Mouse (Mus musculus): ENCODE measurements around the gene Syde2. TPM values are rescaled to one million over a fixed set of nuclear protein-coding genes. Genes with fewer than 3 reads are reported as not detected.
"Not testable (repeated sequence)": the region's sequence is repeated elsewhere in the genome, so short reads cannot be mapped to it uniquely, and the experiment has no call there.

Gene Syde2
- total RNA-seq, 2 experiments from 2014 or later = 4.7 to 4.8 TPM

DNA sequence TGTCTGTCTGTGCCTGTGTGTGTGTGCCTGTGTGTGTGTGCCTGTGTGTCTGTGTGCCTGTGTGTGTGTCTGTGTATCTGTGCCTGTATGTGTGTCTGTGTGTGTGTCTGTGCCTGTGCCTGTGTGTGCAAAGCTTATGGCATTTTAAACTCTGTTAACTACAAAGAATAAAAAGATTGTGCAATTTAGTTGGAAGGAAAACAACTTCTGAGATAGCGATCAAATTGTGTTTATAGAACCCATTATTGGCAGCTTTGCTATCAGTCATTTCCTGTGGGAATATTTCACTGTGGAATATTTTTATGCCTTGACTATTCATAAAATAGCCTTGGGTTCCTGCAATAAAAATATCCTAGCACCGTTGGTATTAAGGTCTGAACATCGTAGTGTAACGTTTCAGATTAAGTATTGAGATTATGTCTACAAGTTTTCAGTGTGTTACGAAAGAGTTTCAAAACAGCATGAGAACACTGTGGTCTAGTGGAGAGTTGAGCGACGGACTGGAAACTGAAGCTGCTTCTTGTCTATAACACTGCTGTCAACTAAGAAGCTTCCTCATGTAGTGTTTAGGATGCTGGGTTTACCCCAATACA is 2.2 kb upstream of the Syde2 start:
- no peak for TF ChIP-seq CTCF (conservative IDR thresholded peaks at IDR 0.05)
- H3K4me3 ChIP-seq = no peak overlapping the region
- no peak for DNase-seq (ENCODE audit: low spot score in 2 of 2)

DNA sequence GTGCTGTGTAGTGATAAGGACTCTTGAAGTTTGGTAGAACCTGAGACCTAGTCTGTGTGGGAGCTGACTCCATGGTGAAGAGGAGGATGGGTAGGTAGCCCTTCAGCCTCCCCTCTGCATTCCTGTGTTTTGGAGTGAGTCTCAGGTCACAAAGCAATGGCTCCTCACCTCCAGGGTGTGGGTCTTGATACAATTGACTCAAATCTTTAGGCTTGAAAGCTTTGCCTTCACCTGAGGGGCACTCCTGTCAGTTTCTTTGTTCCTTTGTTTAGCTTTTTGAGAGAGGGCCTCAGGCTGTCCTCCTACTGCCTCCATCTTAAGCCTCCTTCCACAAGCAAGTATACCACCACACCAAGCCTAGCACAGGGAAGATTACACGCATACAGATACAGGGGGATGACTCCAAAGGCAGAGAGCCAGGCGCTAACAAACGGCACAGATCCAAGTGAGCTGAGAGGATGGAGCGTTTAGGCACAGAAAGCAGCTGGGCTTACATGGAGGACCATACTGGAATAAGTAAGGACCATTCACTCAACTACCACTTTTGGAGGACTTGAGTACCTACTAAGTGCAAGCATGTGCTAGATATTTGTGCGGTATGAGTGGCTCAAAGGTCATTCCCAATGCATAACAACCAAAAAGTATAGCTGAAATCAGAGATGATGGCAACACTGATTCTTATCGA is 1.2 kb upstream of the Syde2 start:
- TF ChIP-seq CTCF (conservative IDR thresholded peaks at IDR 0.05) = no peak
- no peak overlapping the region for H3K4me3 ChIP-seq
- no peak overlapping the region for H3K27ac ChIP-seq
- no peak for DNase-seq (ENCODE audit: low spot score in 2 of 2)

More for the DNA sequence above, 2.2 kb upstream of the Syde2 start:
- H3K27ac ChIP-seq = no peak overlapping the region

DNA sequence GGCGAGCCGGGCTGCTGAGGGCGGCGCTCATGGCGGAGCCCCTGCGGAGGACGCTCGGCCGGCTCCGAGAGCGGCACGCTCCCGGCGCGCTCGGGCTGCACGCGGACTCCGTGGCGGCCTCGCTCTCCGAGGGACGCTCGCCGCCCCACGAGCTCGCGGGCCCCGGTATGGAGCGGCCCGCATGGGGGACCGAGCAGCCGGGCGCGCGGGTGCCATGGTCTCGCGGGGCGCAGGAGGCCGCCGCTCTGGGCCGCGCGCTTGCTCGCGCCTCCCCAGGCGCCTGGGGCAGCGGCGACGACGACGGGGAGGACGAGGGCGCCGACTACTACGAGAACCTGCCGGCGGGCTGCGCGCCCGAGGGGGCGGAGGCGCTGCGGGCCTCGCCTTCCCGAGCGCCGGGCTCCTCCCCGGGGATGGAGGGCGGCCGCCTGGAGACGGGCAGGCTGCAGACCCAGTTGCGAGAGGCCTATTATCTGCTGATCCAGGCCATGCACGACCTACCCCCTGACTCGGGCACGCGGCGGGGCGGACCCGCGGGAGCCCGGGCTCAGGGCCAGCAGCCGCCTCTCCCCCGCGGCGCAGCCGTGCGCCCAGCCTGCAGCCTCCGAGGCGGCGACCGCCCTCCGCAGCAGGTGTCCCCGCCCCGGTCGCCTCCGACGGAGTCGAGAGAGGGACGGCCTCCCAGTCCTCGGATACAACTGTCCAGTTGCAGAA is 457 bp downstream of the Syde2 start:
- Histone ChIP-seq H3K4me3 (peak overlapping the region; percentile 64), H3K27ac (peak overlapping the region; percentile 69; the same call in 1 of the 2 replicates)
- DNase-seq (ENCODE audit: low spot score in 2 of 2) = peak; percentile 51 to 56
- no peak for TF ChIP-seq CTCF (conservative IDR thresholded peaks at IDR 0.05)

DNA sequence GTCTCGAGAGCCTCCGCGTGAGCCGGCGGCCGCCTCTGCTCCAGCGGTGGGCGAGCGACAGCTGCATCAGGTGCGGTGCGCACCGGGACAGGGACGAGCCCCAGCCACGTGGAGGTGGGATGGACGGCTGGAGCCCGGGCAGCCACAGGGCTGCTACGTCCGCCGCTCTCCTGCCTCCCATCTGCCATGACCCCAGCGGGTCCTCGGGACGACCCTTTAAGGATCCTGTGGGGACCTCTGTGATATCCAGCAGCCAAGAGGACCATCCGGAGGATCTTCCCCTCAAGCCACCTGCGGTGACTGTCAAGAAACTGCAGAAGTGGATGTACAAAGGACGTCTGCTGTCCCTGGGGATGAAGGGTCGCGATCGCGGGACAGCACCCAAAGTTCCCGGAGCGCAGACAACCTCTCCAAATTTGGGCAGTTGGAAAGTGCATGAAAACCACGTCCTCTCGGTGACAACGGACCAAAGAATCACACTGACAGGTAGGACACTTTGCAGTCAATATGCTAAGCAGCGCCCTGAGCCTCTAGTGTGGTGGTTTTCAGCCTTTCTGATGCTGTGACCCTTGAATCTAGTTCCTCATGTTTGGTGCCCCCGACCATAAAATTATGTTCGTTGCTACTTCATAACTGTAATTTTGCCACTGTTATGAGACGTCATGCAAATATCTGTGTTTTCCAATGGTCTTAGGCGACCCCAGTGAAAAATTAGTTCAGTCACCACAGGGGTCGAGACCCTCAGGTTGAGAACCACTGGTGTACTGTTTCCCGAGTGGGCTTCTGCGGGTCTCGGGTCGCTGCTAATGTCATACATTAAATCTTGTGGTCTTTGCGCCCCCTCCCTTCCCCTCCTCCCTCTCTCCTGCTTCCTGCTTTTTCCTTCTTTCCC is 1.3 kb downstream of the Syde2 start:
- DNase-seq (ENCODE audit: low spot score in 2 of 2) = no peak
- H3K4me3 ChIP-seq = peak overlapping the region; percentile 64
- peak overlapping the region; percentile 69; the same call in 1 of the 2 replicates for H3K27ac ChIP-seq
- TF ChIP-seq CTCF (conservative IDR thresholded peaks at IDR 0.05) = no peak

DNA sequence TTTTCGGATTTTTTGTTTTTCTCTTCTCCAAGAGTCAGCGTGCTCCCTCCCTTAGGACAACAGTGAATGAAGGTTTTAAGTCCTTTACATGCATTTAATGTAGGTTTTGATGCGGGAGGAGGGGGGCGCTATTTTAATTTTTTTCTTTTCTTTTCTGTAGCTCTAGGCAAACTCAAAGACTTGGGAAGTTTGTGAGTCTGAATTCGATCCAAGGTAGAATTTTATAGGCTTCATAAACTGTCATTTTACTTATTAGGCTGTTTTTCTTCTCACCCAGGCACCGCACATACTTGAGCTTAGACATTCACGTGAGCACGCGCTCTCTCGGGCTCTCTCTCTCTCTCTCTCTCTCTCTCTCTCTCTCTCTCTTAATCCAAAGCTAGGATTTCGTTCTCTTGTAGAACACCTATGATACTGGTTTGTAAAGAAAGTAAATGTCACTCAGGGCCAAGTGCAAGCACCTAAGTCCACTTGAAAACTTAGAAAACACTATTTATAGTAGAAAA is 2.0 kb downstream of the Syde2 start:
- DNase-seq (ENCODE audit: low spot score in 2 of 2) = no peak
- TF ChIP-seq CTCF (conservative IDR thresholded peaks at IDR 0.05) = peak; percentile 51
- no peak overlapping the region for H3K27ac ChIP-seq
- H3K4me3 ChIP-seq = peak overlapping the region; percentile 64; the same call in 1 of the 2 replicates

DNA sequence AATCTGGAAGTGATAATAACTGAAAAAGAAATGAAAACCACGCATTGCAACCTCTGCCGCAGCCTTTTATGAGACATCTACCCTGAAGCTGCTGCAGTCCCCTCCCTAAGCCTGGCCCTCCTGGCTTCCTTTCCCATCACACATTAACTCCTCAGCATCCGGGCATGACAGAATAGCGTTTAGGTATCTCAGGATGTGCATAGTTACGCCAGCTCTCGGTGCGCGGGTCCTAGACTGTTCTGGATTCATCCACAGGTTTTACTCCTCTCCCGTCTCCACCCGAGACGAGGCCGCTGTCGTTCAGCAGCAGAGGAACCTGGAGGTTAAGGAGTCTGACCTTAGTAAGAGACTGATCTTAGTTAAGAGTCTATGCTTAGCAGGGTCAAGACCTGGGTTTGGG is 3.5 kb downstream of the Syde2 start:
- Histone ChIP-seq H3K27ac (no peak overlapping the region), H3K4me3 (no peak overlapping the region)
- TF ChIP-seq CTCF (conservative IDR thresholded peaks at IDR 0.05) = no peak
- no peak for DNase-seq (ENCODE audit: low spot score in 2 of 2)

DNA sequence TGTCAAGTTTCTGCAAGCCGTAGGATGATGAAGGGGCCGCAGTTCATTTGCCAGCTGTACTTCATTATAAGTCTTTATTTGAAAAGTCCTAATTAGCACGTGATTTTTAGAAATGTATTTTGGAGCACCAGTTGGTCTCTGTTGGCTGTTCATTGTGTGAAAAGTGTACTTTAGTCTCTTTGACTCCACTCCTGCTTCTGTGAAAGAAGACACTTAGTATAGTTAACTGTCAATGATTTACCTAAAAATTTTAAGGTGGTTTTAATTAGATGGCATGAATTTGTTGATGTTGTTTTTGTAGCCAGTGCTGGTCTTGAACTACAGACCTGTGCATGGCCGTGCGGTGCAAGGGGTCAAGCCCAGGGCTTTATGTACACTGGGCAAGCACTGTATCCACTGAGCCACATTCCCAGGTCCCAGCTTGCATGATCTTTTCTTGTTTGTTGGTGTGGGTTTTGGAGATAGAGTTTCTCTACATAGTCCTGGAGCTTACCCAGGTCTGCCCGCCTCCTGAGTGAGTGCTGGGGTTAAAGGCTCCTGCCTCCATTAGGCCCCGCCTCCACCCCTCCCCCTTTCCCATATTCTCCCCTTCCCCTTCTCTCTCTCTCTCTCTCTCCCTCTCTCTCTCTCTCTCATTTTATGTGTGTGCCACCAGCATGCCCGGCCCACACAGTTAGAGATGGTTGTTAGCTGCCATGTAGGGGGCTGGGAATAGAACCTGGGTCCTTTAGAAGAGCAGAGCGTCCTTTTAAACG is 4.5 kb downstream of the Syde2 start:
- TF ChIP-seq CTCF (conservative IDR thresholded peaks at IDR 0.05) = no peak
- H3K4me3 ChIP-seq = no peak overlapping the region
- H3K27ac ChIP-seq = no peak overlapping the region
- DNase-seq (ENCODE audit: low spot score in 2 of 2) = no peak

DNA sequence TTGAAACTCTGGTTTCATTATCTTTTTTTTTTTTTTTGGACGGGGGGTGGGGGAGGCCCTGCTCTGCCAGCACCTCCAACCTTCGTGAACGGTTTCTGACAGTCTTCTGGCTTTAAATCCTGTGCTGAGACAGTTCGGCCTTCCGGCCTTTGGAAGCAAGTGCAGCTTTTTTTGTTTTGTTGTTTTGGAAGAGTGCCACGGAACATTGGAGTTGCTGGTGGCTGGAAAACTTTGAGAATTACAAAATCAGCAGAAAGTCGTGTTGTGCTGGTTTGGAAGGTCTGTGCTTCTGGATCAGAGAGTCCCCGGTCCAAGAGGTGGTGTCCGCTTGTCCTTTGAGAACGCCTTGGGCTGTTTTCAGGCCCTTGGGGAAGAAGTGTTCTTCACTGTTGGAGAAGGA is 5.1 kb downstream of the Syde2 start:
- peak overlapping the region; percentile 23; the same call in 1 of the 2 replicates for H3K27ac ChIP-seq
- DNase-seq (ENCODE audit: low spot score in 2 of 2) = no peak
- no peak for TF ChIP-seq CTCF (conservative IDR thresholded peaks at IDR 0.05)
- H3K4me3 ChIP-seq = no peak overlapping the region

DNA sequence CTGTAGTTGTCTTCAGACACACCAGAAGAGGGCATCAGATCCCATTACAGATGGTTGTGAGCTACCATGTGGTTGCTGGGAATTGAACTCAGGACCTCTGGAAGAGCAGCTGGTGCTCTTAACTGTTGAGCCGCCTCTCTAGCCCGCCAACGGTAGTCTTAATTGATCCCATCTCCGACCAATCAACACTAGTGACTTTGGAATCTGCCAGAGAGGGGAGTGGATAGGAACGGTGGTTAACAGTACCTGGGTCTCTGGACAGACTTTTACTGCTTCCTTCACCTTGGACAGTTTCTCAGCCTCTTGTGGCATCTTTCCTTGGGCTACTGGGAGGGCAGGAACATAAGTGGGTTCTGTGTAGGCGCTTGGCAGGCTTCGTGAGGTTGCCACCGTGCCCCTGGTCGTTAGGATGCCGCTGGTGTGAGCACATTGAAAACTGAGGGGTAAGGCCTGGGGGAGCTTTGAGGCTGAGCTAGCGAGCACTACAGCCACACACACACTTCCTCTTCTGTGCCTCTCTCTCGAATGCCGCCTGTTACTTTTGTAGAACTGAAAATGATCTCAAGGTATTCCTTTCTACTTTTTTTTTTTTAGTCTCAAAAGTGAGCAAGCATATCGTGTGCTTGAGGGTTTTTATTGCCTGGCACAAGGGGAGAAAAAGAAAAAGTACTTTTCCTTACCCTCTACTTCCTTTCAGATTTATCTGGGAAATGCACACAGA is 6.0 kb downstream of the Syde2 start:
- no peak overlapping the region for H3K27ac ChIP-seq
- no peak for TF ChIP-seq CTCF (conservative IDR thresholded peaks at IDR 0.05)
- H3K4me3 ChIP-seq = no peak overlapping the region
- DNase-seq (ENCODE audit: low spot score in 2 of 2) = no peak

DNA sequence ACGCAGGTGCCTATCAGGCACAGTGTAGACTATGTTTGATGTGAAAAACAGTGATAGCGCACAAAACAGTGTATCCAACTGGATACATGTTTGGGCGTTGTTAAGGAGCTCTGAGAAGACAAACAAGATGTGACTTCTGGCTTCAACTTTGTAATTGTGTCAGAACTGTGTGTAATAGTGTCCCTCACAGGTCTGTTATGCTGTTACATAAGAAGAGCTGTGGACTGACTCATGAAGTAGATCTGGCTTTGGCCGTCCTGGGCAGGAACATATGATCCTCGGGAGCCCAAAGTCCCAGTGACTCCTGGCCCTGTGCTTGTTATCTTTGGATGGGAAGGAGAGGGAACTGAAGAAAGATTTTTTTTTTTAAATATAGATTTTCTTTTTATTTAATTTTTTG is 7.8 kb downstream of the Syde2 start:
- Histone ChIP-seq H3K27ac (no peak overlapping the region), H3K4me3 (no peak overlapping the region)
- no peak for TF ChIP-seq CTCF (conservative IDR thresholded peaks at IDR 0.05)
- DNase-seq (ENCODE audit: low spot score in 2 of 2) = no peak

DNA sequence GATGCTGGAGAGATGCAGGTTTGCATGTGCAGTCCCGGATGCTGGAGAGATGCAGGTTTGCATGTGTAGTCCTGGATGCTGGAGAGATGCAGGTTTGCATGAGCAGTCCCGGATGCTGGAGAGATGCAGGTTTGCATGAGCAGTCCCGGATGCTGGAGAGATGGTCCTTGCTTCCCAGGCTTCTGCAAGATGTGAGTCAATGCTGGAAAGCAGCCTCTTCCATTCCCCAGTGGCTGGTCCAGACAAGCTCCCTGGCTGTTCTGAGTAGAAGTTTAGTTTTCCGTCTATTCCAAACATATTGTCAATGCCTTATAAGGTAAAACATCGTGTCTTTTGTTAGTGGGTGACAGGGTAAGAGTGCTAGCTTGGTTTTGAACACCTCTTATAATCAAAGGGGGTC is 8.9 kb downstream of the Syde2 start:
- not testable (repeated sequence) for DNase-seq (ENCODE audit: low spot score in 2 of 2); H3K27ac ChIP-seq; H3K4me3 ChIP-seq
